Mouse (Mus musculus) left cerebral cortex, adult 18-20 months (tissue): ENCODE data around the gene Gins2. TPM values are rescaled to one million over a fixed set of nuclear protein-coding genes. Genes with fewer than 3 reads are reported as not detected.
A peak's percentile ranks its signal among the peaks of the same experiment; 100 is the strongest.

Experiments
- DNase-seq, 2 experiments: peaks; one replicate each; pipeline ENCODE4 v3.0.0; 2021 to 2022; ENCODE audit warnings: low spot score in 2 of 2, mixed read lengths in 1 of 2
- total RNA-seq, 2 experiments: library from RNA; stranded (reverse); gene quantifications; 2 replicates each; pipeline ENCODE4 v1.2.3; 2021

Gins2 gene
- total RNA-seq, 2 experiments from 2014 or later: 2.1 to 2.4 TPM

DNA sequence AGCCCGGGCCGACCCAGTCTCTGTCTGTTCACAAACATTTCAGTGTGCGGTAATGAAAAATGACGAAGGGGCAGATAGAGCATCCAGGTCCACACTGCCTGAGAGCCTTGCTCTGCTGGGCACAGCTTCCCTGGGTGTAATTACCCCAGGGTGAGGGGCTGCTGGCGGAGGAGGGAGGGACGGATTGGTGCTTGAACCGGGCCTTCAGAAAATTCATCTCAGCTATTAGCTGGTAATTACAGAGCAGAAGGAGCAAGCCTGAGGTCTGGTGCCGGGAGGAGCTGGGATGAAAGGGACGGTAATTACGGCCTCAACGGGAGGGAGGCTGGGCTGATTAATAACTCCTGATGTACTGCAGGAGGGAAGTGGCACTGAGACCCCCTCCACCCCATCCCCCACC lies 39.2 kb downstream of the Gins2 start:
- DNase-seq: no peak

DNA sequence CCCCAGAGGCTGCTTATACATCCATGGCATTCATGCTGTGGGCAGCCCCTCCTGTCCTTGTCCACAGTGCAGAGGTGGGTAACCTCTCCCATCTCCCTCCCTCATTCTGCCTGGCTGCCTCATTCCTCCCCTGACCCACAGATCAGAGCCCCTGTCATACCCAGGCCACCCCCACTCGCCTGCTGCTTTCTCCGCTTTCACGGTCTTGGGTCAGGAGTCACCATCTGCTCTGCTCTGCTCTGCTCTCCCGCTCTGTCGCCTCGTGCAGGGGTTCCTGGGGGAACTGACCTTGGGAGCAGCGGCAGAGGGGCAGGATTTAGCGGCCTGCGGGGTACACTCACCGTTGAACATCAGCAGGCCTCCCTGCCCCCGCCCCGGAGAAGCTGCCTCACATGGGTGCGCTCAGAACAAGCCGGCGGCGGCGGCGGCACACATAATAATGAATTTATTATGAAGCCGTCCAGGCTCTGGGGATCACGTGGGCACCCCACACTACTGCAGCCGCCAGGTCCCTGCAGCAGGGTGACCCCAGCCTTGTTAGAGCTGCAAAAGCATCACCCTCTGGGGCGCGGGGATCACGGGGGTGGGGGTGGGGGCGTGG lies 39.7 kb downstream of the Gins2 start:
- peak in 1 of 2 experiments; percentile 37 for DNase-seq

GRCm38 (mm10) chr8:120548313-120548761 lies 40.8 kb downstream of the Gins2 start:
- peak; percentile 46 to 68 for DNase-seq

DNA sequence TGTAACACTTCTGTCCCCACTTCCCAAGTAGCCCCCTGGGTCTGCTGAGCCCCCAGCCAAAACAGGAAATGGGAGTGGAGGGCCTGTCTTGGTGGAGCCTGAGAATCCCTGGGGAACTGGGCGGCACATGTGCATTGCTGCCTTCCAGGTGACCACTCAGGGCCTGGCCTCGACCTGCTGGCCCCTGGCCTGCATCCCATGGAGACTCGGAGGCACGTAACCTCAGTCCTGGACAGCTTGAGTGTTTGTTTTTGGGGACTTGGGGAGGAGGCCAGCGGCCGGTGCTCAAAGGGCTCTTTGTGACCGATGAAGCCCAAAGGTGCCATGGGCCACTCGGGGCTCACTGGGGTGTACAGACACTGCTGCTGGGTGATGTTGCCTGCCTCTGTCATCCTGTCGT lies 41.5 kb downstream of the Gins2 start:
- DNase-seq: no peak

- DNase-seq: no peak
Observed at GRCm38 (mm10) chr8:120544155-120544554, 44.9 kb downstream of the Gins2 start.

DNA sequence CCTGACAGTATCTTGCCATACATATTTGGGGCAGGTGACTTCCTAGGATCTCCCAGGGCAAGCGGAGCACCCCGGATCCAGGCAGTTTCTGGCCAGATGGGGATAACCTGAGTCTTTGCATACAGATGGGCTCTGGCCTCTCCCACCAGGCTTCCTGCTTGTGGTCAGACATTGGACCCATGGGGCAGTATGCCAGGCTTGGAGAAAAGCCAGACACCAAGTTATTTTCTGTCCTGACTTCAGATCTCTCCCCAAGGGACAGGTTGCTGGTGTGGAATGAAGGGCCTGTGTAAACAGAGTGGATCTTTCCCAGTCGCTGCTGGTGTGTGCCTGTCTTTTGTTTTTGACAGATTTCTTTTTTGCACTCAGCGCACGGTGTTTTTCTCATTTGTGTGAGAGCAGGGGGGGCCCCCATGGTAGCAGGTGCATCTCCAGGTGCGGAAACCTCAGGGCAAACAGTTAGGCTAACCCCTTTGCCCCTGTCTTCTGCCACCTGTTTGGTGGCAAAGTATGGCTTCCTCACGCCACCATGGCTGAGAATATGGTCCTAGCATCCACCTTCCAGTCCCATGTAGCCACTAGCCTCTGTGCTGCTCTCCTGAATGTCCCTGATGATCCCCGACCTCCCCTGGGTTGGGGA lies 45.6 kb downstream of the Gins2 start:
- no peak for DNase-seq

GRCm38 (mm10) chr8:120542995-120543394 lies 46.1 kb downstream of the Gins2 start:
- DNase-seq: no peak

DNA sequence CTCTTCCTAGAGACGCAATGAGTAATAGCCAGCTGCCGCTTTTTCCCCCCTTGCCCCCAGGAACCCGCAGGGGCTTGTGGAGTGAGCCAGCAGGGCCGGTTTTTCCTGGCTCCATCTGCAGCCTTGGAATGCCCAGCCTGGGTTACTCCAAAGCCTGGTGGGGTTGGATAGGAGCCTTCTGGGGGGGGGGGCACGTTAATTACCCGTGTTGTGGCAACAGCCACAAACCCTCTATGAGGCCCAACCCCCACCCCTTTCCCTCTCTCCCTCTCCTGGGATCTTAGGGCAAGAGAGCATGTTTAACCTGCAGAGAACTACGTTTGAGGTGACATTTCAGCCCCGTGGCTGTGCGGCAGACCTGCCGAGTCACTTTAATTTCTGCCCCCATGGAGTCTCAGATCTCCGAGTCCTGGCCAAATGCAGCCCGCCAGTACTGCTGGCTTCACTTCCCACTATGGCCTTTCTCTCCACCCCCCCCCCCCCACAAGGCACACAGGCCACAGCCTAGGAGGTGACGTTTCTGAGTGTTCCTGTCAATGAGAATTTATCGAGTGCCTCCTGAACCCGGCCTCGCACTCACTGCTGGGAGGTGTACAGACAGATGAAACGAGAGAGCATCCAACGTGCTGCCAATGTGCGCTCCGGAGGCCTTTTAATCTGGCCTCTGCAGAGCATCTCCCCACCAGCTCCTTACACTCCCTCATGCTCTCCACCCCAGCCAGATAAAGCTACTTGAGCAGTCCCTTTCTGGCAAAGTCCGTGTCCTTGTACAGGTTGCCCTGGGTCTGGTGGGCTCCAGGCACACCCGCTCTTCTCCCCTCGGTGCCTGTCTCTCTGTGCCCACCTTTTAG lies 49.1 kb downstream of the Gins2 start:
- no peak for DNase-seq

GRCm38 (mm10) chr8:120539381-120539774 lies 49.7 kb downstream of the Gins2 start:
- no peak for DNase-seq

DNA sequence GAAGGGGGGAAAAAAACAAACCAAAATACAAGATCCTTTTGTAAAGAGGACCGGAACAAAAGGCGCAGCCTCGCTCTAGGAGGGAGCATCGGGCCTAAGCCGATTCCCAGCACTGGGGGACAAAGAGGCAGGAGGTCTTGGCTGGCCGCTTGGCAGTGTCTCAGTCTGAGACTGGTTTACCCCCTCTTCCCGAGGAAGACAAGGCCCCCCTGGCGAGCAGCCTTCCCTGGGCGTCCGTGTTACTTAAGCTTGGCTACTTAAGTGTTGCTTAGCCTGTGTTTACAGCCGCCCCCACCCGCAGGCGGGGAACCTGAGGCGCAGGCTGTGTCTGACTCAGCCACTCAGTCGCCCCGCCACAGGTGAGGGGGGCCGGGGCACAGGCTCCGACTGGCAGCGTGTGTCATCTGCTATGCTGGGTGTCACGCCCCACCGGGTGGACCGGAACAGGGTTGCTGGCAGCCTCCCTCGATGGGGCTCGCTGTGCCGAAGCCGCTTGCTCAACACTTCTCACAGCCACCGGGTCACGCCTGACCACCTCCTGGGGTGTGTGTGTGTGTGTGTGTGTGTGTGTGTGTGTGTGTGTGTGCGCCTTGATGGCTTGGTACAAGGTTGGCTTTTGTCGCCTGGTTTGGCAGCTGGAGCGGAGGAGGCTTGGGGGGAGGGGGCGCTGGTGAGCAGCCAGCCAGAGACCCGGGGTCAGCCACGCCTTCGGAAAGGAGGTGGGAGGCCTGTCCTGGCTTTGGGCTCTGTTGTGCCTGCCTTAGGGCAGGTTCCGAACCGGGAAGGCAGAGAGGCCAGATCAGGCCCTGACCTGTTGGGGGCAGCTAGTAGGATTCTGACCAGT lies 50.5 kb downstream of the Gins2 start:
- peak; percentile 70 to 71 for DNase-seq

DNA sequence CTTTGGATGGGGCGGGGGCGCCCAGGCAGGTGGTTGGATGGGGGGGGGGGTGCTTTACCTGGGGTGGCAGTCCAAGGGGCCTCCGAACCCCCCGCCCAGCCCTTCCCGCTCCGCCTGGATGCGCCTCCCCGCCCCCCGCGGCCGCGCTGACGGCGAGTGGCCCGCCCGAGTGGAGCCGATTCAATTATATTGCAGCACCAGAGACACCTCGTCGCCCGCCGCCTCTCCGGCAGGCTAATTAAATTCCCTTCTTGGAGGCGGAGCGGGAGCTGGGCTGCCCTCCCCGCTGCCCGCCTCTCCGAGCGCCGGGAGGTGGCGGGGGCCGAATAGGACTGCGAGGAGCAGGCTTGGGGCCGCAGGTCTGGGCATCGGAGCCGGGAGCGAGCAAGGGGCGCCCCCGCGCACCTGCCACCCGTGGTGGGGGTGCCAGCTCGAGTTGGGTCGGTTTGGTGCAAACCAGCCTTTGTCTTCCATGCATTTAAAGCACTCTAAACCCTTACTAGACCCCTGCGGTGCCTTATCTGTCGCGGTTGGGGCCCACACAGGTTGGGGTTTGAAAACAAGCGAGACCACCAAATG lies 51.2 kb downstream of the Gins2 start:
- DNase-seq: peak; percentile 61 to 77

GRCm38 (mm10) chr8:120537207-120537817 lies 51.8 kb downstream of the Gins2 start:
- DNase-seq: peak; percentile 52 to 72

DNA sequence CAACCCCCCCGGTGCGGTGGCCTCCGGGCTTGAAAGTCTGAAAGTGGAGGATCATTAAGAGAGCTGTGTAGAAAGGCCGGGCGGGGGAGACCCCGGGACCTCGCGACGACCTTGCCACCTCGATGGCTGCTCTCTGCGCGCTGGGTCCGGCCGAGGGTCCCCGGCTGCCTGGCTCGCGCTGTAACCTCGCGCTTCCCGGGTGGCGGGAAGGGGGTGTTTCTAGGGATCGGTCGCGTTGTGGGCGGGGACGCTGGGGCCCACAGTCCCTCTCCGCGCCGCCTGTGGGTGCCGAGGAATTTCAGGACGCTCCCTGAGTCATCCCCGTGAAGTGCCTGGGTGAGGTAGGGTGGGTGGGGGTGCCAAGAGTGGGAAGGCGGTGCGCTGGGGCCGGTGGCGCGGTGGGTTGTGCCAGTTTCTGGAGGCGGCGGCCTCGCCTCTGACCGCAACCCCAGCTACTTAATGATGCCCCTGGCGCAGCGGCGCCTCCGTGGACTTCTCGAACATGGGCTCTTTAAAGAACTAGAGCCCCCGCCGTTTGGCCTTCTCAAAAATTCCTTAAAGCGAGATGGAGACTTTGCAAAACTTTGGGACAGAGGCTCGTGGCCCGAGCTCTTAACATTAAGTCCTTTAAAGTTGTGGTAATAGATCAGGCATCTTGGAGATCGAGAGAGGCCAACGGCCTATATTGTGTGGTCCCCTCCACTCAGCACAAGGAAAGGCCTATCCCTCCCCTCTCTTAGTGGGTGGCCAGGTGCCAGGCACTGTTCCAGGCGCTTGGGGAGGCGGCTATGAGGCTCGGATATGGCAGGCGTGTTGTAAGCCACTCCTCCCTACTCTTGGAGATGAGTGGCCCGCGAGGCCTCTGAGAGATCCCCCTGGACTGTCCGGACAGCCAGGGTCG lies 52.5 kb downstream of the Gins2 start:
- DNase-seq: peak; percentile 56 to 60

DNA sequence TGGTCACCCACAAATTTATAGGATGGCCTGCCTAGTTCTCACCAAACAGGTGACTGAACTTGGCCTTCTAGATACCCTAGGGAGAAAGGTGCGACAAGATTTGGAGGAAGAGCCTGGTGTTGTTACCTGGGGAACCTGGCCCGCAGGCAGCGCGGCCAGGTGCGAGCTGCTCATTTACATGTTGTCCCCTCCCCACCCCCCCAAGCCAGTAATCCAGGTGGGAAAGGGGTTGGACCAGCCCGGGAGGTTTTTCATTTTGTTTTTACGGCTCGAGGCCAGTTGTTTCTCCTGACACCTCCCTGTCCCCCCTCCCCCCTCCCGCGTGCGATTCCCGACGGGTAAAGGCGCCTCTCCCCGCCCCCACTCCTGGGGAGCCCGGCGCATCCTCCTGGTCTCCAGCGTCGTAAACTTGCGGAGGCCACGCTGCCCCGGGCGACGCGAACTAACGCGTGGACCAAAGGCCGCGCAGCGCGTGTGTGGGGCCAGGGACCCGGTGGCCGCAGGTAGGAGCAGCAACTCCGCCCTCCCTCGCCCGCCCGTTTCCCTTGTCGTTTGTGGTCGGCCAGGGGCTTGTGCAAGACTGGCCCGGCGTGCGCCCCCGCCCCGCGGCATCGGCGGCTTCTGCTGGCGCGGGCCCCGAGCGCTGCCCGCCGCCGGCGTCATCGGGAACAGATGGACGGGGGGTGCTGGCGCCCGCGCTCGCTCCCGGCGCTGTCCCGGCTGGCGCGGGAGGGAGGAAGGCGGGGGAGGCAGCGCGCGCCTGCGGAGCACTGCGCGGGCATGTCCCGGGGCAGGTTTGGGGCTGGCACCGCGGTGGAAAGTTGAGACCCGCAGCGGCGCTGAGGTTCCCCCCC lies 53.4 kb downstream of the Gins2 start:
- peak; percentile 79 to 84 for DNase-seq

DNA sequence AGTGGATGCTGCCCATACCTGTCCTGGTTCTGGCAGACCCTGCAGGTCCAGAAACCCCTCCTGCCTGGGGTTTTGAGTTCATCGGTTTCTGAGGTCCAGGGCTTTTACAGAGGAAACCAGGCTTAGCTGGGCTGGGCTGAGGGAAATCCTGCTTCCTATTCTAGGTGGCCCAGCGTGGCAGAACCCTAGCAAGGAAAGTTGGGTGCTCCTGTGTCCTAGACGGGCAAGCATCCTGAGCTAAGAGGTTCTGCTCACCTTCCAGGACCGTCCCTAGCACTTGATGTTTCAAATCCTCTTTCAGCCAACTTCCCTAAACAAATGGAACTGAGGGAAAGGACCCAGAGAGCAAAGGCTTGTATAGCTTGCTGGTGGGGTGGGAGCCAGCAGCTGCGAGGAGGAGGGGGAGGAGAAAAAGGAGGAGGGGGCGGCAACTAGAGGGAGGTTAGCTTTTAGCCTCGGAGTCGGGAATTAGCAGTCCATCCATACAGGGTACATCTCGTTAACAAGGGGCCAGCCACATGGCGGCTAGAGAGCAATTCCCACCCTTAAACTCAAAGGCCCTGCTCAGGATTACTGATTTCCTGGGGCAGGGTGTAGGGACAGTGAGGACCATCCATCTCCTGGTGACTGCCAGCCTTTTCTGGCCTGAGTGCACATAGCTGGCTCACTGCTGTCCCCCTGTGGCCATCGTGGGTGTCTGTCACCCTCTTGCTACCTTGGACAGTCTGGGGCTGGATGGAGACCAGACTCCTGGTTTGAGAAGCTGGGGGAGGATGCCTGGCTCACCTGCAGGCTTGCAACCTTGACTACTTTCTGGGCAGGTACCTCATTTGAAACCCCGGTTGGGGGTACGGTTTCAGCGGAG lies 54.4 kb downstream of the Gins2 start:
- peak; percentile 73 to 81 for DNase-seq

DNA sequence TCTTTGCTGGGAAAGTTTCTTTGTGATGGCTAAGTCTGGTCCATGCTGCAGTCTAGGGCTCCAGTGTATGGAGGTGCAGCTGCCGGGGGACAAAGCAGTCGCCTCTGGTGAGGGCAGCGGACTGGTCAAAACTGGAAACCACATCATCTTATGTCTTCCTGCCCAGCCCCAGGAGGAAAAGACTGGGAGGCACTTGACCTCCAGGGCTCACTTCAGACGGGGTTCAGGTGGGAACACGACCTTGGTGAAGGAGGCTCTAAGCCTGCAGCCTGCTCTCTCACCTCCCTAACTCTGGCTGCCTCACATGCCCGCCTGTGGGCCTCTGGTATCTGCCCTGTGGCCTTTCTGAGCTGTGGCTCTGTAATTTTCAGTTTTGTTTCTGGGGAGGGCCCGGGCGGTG lies 55.0 kb downstream of the Gins2 start:
- DNase-seq: no peak

GRCm38 (mm10) chr8:120533380-120533779 lies 55.7 kb downstream of the Gins2 start:
- DNase-seq: no peak
